Mouse (Mus musculus) mature B cell (primary cell): ENCODE measurements around the gene Rbm14.

ENCODE experiments used
- in situ Hi-C: fragments of 300-500 bp; cut with MboI; formaldehyde crosslinking; loops from 2 replicates; pipeline ENCODE4 v1.14.3; 2019

The Rbm14 gene

DNA sequence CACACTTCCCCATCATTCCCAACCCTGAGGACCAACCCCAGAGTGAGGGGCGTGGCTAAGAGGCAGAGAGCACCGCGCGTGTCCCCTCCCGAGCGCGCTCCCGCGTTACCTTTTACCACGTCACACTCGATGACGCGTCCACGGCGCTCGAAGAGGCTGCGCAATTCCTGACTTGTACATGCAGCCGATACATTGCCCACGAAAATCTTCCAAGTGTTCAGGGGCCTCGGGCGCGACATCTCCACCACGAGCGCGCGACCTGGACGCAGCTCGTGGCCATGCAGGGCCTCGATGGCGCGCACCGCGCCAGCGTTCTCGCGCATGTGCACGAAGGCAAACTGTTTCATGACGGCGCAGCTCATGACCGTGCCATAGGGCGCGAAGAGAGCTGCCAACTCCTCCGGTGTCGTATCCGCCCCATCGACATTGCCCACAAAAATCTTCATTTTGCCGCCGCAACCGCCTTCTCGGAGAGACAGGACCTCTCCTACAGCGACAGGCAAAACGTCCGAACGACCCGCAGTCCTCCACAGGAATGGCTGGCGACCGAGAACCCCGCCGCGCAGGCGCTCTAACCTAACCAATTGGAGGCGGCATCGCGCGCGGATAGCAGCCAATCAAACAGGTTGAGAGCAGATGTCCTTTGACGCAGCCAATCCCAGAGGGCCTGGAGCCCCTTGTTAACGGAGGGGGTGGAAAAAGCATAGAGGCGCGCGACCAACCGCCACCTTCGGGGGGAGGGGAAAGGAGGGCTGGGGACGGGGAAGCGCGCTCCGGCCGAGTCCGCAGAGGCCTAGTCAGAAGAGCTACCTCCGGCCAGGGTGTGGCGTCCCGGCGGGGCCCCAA lies at the start of gene Rbm14, which contains the start of gene Gm21992:
TSS of gene Rbm14 (minus strand) at position 572 of the 846 bp plus-strand sequence.
TSS of gene Gm21992 (minus strand) at position 550 of the 846 bp plus-strand sequence.
- in situ Hi-C loops = no loop called here

DNA sequence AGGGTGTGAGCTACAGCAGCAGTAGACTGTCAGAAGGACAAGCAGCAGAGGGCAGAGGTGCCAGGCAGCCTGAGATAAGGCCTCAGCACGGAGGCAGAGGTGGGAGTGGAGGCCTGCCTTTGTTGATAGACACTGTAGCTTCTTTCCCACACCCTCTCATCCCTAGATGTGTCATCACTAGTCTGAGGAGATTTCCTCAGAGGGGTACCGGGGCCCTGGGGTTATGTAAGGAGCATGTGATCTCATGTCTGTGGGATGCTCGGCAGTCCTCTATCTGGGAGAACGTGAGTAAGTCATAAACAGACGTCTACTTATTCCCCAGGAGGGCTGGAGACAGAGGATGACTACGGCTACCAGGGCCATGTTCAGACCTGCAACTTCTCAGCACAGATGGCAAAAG lies 47.6 kb upstream of the Rbm14 start:
- in situ Hi-C loops = no loop called here

DNA sequence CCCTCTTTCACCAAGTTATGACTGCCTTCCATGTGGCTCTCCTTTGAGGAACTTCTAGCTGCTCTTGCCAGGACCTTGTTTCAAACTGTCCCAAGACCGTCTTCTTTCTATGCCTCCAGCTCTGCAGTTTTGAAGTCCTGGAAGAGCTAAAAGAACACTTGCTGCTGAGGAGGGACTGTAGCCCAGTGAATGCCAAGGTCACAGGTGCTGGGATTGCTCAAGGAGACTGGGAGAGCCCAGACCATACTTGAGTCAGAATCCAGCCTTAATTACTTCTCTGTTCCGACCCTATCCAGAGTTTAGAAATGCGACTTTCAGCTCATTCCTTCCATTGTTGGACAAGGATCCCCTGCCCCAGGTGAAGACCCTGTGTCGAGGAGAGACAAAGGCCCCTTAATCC lies 44.5 kb upstream of the Rbm14 start:
- in situ Hi-C loops = no loop called here

DNA sequence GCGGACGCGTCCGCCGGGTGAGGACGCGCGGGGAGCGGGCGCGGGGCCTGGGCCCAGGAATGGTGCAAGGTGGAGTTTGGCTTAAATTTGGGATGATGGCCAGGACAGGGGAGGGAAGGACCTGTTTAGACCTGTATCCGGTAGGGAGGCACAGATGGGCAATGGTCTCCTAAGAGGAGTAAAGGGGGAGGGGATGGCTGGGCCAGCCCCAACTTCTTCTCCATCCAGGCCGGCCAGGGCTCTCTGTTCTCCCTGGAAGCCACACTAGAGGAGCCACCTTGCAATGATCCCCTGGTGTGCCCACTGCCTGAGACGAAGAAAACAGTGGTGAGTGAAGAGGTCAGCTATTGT lies 44.0 kb upstream of the Rbm14 start:
- in situ Hi-C loops = no loop called here

DNA sequence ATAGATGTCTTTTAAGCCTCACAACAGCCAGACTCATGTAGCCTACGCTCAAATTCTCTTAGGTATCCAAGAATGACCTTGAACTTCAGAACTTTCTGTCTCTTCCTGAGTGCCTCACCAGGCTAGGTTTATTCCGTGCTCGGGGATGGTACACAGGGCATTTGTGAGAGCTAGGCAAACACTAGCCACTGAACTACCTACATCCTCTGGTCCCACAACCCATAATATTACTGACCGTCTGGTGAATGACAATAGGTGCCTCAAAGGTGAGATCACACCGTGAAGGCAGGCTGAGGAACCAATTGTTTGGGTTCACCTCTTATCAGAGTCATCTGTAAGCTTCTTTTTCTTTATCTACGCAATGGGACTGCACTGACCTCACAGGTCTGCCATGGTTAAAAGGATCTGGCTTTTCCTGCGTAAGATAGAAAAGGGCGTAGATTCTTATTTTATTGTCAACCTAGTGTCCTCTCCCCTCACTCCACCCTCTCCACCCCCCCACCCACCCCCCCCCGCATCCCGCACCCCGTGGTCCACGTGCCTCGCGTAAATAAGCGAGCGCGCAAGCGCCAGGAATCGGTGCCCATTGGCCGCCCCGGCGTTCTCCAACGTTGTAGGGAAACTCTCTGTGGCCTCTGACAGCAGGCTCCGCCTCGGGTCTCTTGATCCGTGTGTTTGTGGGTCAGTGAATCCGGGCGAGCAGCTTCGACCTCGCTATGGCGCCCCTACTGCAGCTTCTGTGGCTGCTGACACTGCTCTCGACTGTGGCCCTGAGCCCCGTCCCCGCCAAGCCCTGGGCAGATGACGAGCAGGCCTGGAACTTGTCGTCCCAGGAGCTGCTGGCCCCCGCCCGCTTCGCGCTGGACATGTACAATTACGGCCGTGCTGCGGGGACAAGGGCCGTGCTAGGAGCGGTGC lies 43.4 kb upstream of the Rbm14 start, which contains the start of gene Ctsf:
TSS of gene Ctsf (plus strand) at position 579 of the 918 bp plus-strand sequence.
- in situ Hi-C loops = no loop called here

DNA sequence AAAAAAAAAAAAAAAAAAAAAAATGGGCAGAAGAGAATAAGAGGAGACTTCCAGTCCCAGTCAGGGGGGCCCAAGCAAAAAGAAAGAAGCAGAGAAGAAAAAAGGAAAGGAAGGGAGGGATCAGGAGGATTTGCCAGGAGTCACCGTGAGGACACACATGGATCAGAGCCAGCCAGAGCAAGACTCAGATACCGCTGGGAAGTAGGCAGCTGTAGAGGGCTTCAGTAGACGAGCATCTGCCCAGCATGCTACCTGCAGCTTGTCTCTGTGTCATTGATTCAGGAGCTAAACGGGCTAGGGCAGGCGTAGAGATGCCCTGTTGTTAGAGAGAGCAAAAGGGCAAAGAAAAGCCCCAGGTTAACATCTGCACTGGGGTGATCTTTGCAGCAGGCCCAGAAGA lies 38.8 kb upstream of the Rbm14 start:
- in situ Hi-C loops = no loop called here

DNA sequence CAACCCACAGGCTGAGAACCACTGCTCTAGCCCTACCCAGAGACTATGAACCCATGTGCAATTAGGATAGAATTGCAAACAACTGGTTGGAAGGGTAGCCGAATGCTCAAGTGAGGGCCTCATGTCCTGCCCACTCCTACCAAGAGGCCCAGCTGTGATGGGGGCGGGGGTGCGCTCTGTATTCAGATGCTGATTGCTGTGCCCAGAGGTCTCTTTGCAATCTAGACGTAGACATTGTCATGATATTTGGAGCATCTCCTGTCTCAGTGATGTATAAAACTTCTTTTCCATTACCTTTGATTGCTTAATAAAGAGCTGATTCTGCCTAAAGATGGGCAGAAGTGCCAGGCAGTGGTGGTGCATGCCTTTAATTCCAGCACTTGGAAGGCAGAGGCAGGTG lies 38.4 kb upstream of the Rbm14 start:
- in situ Hi-C loops = no loop called here

DNA sequence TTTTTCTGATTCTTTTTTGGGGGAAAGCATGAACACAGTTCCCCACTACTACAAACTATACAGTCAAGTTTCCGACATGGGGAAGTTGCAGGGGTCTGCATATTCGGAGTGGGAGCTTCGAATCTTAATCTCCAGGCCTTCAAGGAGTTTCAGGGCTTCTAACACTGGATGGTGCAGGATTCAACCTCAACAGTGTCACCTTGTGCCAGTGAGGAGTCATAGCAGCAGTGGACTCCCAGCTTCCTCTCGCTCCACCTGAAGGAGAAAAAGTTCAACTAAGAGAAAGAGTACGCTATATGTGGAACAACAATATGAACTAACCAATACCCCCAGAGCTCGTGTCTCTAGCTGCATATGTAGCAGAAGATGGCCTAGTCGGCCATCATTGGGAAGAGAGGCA lies 36.1 kb upstream of the Rbm14 start:
- in situ Hi-C loops = no loop called here

DNA sequence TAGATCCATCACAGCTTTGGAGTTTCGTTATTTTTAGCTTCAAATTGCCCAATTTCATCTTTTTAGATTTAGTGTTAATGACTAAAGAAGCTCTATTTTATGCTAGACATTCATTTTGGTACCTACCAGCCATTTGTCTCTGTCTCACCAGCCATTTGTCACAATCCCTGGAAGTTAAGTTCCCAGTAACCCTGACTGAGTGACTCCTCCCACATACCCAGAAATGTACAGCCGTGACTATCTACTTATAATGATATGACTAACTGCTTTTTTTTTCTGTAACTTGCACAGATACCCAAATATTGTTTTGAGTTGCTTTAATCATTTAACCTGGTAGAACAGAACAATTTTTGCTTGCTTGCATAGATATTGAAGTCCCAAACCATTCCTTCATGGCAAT lies 34.4 kb upstream of the Rbm14 start:
- in situ Hi-C loops = no loop called here

DNA sequence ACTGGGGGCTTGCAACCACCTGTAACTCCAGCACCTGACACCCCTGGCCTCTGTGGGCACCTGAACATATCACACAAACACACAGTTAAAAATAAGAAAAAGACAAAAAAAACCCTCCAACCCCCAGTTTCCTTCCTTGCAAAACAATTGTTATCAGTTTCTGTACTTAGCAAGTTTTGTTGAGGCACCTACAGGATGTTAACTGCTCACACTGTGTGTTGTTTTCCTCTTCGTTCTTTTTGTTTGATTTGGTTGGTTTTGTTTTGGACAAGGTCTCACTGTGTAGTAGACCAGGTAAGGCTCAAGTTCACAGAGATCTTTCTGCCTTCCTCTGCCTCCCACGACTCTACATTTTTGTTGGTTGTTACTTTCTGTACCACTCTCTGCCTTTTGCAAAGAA lies 31.2 kb upstream of the Rbm14 start:
- in situ Hi-C loops = no loop called here

DNA sequence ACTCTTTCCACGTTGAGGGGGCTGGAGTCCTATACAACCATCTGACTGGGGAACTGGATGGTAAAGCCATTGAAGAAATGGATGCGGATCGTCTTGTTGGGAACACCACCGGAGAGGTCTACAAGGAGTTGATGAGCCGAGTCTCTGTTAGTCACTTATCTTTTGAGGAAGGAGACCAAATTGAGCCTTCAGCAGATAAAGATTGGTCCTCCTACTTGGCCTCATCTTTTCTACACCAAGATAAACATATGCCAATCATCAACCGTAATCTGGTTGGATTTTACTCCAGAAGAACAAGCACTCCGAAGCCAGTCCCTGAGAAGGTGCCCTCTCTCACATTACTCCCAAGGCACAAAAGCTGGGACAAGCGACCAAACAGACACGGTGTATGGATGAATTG lies 29.4 kb upstream of the Rbm14 start:
- in situ Hi-C loops = no loop called here

DNA sequence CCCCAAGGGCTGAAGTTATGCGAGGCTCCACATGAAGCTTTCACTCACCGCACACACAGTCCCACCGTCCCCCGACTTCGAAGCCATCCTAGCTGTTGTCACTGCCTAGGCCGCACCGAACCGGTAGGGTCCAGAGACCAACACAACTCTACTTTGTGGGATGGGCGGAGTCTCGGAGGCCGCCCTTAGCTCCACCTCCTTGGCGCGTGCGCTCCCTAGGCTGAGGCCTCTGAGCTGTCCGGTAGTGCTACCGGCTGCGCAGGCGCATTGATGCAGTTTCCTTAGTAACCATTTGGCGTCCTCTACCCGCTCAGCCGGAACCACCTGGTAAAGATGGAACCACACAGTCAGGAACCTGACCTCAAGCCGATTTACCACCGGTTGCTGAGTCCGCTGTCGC lies 27.7 kb upstream of the Rbm14 start, which contains the start of the genes Ccs and Ccdc87:
TSS of gene Ccs (minus strand) at position 184 of the 400 bp plus-strand sequence.
TSS of gene Ccdc87 (plus strand) at position 218 of the 400 bp plus-strand sequence.
- in situ Hi-C loops = no loop called here

DNA sequence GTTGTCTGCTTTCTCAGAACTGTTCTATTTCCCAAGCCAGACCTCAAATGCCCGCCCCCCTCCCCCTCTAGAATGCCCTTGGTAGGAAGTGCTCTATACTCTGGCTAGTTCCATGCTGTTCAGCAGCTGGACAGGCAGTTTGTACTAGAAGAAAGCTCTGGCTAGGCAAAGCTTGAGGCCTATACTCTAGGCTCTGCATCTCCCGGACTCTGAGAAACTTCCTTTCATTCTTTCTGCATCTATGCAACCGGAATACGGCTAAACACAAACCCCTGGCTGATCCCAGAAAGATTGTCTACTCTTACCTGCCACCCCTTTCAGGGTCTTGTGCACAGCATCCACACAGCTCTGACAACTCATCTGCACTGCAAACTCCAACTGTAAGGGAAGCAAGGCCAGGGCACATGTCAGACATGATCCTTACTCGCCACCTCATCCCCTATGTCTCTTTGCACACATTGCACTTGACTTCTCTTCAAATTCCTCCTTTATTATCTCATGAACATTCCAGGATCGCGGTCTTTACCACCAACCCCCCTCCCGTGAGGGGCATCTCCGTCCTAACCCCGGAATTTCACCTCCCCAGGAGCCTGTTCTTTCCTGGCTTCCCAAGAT lies 27.2 kb upstream of the Rbm14 start:
- in situ Hi-C loops = no loop called here

DNA sequence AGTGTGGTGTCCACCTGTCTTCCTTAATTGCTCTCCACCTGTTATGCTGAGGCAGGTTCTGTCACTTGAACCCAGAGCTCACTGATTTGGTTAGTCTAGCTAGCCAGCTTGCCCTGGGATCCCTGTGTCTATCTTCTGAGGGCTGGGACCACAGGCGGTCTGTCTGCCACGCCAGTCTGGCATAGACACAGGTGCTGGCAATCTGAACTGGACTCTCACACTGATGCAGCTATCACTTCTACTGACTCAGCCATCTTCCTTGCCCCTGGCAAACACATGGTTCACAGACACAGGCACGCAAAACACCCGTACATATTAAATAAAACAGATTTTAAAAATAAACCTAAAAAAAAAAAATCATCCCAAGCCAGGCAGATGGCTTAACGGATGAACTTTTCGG lies 25.6 kb upstream of the Rbm14 start:
- in situ Hi-C loops = no loop called here

DNA sequence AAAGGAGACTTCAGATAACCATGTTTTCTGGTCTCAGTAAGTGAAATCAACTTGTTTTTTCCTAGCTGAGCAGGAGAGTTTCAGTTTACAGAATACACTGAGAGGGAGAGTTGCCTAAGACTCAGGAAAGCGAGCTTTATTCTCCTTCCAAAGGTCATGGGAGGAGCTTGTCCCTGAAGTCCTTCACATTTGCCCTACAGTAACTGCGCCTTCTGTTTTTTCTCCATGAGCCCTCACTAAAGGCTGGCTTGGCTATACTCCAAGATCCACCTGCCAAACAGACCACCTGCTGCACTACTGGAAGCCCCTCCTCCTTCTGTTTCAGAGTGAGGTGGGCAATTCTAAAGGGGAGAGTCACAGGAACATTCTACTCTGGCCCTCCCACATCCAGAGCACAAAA lies 24.7 kb upstream of the Rbm14 start:
- in situ Hi-C loops = no loop called here

DNA sequence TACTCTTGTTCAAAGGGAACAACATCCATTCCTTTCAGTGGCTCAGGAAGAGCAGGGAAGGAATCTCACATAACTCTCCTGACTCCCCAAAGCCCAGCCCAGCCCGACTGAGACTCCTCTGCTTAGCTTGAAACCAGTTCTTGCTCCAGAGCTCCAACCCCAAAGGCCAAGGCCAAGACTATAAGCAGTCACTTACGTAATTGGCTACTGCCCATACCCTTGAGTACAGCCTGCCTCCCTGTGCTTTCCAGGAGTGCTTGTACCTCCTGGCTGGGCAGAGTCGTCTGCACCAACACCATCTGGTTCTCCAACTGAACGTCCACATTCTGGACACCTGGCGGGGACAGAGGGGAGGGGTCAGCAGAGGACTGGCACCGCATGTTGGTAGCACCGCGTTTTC lies 22.5 kb upstream of the Rbm14 start:
- in situ Hi-C loops = no loop called here

DNA sequence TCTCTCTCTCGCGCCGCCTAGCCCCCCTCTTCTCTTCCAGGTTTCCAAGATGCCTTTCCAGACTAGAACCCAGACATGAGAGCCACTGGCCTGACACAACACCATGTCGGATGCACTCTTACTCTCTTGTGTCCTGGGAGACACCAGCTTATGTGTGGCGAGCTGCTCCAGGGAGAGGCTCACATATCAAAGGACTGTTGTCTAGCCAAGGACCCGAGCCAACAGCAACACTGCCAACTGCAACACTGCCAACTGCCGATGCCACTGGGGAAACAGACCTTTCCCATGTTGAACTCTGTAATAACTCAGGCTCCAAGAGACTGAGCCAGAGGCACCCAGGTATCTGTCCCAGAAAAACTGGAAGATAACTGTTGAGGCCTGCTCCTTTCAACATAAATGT lies 17.7 kb upstream of the Rbm14 start:
- in situ Hi-C loops = no loop called here

DNA sequence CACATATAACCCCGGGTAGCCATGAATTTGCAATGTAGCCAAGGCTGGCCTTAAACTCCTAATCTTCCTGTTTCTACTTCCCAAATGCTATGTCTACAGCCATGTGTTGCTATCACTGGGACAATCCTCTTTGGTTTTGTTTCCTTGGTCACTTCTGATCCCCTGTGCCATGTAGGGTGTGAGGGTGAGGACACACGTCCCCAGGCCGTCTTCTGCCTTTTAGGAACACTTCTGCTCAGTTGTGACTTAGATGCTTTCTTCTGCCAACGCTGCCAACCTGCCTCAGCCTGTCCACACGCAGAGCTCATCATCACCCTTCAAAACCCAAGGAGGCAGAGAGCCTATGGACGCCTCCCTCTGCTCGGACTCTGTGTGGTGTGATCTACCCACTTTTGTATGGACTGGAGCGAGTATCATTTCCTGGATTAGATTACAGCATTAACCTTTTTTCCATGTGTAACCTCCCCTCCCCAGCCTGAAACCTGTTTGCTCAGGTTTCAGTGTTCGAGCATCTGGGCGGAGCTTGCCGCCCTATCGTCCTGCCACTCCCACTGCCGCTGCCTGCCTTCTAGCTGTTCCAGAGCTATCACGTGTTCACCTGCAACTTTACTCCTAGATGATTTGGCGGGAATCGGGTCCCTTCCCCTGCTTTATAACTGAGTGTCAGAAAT lies 17.1 kb upstream of the Rbm14 start:
- in situ Hi-C loops = no loop called here

DNA sequence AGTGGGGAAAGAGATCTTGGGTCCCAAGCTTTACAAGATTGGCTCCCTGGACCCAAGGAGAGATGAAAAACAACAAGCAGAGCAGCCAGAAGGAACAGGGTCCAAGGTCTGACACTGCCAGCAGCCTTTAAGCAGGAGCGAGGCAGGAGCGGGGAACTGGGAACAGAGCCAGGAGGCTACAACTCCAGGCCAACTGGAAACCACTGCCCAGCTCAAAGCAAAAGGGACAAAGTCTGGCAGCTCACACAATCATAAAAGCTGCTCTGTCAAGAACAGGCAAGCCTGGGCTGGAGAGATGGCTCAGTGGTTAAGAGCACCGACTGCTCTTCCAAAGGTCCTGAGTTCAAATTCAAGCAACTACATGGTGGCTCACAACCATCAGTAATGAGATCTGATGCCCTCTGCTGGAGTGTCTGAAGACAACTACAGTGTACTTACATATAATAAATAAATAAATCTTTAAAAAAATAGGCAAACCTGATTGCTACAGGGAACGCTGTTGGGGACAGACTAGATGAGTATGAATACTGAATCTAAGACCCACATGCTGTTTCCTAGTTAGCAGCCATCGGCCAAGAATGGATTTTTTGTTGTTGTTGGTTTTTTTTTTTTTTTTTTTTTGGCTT lies 9.4 kb upstream of the Rbm14 start:
- in situ Hi-C loops = no loop called here

DNA sequence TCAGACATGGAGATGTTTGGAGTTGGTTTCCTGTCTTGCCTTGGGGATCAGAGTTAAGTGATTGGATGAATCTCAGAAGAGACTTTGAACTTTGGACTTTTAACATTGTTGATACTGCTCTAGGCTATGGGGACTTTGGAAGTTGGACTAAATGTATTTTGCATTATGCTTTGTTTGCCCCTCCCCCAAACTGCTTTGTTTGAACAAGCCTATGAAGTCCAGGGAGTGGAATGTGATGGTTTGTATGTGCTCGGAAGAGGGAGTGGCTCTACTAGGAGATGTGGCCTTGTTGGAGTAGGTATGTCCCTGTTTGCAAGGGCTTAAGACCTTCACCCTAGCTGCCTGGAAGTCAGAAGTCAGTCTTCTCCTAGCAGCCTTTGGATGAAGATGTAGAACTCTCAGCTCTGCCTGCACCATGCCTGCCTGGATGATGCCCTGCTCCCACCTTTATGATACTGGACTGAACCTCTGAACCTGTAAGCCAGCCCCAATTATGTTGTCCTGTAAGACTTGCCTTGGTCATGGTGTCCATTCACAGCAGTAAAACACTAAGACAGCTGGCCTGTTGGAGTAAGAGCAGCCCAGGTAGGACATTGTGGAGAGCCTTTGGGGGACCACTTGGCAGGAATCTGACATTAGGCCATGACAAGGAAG lies 5.9 kb upstream of the Rbm14 start:
- in situ Hi-C loops = no loop called here

DNA sequence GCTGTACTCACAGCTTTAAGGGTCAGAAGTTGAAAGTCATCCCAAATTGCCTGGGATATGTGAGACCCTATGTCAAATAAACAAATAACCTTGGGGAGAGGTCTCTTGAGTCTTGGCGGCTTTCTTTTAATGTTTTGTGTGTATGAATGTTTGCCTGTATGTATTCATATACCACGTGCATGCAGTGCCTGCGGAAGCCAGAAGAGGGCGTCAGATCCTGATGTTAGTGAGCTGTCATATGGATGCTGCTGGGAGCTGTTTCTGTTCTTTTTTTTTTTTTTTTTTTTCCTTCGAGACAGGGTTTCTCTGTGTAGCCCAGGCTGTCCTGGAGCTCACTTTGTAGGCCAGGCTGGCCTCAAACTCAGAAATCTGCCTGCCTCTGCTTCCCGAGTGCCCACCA lies 1.6 kb upstream of the Rbm14 start:
- in situ Hi-C loops = no loop called here
